Mouse (Mus musculus): ENCODE data around the gene Ren1.

Ren1 gene

DNA sequence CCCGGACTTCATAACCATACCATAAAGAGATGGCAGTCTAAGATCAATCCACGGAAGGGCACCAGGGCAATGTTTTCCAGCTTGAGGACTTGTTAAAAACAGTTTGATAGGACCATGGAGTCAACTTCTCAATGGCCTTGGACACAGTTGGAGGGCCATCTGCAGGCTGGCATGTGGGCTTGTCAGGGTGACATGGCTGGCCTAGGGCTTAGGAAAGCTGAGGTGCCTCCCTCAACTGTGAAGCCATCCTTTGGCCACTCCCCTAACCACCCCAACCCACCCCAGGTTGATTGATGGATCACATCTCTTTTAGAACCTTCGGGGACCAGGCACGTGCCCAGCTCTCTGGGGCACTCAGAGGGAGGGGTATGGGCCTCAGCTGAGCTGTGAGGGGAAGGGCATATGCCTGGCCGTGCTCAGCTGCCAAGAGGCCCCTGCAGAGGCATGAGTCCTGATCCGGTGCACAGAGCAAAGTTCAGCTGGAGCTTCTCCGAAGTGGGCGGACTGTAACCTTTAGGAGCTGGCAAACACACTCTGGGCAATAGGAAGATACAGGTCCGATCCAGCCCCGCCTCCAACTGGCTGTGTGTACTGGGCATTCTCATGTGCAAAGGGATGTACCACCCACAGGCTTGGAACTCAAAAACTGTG lies 25.5 kb downstream of the Ren1 start:
- in situ Hi-C loops (cut with MseI, MboI) = no loop called here

DNA sequence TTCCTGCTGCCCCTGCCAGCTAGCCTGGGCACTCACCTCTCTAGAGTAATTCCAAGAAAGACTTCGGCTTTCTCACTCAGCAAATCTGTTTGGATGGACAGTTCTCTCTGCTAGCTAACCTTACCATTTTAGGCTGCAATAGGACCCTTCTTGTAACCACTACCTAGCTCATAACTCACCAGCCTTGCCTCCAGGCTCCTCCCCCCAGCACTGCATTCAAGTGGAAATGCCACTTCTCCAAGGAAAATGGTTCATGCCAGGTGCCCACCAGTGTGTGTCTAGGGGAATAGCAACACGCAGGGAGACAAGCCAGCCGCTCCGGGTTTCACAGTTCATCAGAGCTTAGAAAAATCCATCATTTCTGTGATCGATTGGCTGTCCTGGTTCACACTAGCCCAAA lies 27.2 kb downstream of the Ren1 start:
- in situ Hi-C loops (cut with MseI, MboI) = no loop called here

DNA sequence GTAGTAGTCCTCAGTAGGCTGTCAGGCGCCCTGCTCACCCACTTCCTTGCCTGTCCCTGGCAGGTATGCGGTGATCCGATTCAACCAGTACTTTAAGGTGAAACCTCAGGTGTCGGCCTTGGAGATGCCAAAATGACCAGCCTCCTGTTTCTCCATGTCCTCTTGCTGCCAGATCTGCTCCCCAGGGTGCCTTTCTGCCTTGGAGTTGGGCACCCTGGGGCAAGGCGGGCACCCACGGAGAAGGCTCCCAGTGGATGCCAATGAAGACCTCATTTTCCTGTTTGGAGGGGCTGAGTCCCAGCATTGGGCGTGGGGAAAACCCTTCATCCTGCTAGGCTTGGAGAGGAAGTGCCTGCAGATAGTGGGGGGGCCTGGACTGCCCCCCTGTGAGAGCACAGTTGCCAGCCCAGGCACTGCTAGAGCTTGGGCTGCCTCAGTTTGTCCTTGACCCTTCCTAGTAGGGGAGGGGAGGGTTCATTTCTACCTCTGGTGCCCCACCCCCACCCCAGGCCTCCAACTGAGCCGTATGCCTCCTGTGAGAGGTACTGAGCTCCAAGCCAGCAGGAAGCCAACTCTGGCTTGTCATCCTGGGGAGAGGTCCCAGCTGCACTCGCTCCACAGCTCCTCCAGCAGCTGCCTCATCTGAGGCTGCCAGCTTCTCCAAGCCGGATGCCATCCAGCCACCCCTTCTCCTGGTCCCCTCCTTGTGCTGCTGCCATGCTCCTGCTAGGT lies 29.1 kb downstream of the Ren1 start:
- in situ Hi-C loops (cut with MseI, MboI) = no loop called here

DNA sequence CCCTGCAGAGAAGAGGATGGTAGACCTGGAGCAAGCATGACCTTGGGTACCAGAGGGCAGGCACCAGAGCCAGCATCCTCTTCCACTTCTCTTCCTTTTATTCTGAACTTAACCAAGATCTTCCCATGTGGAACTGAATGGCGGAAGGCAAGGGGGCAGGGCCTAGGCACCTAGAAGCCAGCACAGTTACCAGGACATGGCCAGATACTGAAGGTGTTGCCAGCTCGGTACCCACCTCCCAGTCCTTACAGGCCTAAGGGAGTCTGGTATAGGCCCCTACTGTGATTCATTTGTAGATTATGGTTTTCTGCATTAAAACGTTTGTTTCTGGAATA lies 29.6 kb downstream of the Ren1 start:
- in situ Hi-C loops (cut with MseI, MboI) = loop anchor here in 1 of 2 experiments (5.0 kb wide), 1 partner anchor 232 kb away; the partner anchor contains the start of gene Snrpe

DNA sequence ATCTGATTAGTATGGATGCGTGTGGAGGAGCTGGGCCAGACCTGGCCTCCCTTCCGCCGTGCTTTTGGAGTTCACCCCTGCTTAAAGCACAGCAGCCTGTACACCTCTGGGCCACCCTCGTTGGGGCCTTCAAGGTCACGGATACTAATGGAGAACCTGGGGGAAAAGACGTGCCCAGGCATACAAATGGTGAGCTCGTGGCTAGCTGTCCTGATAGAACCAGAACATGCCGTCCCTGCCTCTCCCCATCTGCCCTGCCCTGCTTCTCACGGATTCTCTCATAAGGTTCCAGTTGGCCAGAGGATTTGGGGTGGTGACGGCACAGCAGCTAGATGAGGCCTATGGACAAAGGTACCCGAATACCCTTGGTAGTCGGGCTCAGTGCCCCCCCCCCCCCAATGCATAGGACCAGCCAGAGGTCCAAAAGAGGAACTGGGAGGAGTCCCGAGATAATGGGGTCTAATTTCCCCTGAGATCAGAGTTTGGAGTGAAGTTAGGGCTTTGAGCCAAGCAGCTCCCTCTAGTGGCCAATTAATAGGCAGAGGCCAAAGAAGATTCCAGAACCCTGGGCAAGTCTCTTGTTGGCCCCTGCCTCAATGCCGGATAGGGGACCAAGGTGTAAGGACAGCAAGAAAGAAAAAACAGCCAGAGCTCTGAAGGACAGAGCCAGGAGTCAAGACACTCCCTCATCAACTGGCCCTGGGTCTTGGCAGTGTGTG lies 30.2 kb downstream of the Ren1 start:
- in situ Hi-C loops (cut with MseI, MboI) = loop anchor here in 1 of 2 experiments (5.0 kb wide), 1 partner anchor 232 kb away; the partner anchor contains the start of gene Snrpe

DNA sequence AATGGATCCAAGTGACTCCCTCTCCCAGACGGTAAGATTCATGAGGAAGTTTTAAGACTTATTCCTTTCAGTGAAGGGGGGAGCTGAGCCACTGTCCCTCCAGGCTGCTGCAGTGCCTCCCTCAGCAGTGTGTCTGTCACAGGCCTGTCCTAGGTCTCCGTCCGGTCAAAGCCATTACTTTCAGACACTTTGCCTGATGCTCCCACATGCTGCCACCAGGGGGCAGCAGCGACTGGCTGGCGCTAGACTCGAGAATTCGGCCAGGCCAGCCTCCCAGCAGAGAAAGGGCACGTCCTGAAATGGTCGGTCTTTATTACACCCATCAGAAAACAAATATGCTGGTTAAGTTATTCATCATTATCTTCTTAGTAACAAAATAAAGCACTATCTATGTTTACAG lies 31.7 kb downstream of the Ren1 start:
- in situ Hi-C loops (cut with MseI, MboI) = loop anchor here in 1 of 2 experiments (5.0 kb wide), 1 partner anchor 230 kb away; the partner anchor contains the start of gene Snrpe

DNA sequence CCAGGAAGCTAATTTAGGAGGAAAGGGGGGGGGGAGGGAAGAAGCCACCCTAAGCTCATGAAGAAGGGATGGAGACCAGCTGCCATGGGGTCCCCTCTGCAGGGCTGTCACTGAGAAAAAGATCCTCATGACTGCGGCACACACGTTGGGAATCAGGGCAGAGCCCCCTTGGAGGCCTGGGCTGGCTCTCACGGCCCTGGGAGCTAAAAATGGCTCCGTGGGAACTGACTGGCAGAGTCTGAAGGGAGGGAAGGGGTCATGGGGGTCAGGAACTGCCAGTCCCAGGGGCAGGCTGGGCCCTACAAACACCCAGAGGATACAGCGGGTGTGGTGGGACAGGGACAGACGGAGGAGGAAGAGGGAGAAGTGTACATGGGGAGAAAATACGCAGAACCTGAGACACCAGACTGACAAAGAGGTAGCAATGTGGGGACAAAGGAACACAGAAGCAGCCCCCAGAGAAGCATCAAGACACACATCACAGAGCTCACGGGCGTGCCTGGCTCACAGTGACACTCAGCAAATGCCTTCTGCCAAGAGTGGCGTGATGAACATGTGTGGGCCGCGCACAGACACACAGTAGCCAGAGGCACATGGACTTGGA lies 32.3 kb downstream of the Ren1 start:
- in situ Hi-C loops (cut with MseI, MboI) = loop anchor here in 1 of 2 experiments (5.0 kb wide), 1 partner anchor 230 kb away; the partner anchor contains the start of gene Snrpe

DNA sequence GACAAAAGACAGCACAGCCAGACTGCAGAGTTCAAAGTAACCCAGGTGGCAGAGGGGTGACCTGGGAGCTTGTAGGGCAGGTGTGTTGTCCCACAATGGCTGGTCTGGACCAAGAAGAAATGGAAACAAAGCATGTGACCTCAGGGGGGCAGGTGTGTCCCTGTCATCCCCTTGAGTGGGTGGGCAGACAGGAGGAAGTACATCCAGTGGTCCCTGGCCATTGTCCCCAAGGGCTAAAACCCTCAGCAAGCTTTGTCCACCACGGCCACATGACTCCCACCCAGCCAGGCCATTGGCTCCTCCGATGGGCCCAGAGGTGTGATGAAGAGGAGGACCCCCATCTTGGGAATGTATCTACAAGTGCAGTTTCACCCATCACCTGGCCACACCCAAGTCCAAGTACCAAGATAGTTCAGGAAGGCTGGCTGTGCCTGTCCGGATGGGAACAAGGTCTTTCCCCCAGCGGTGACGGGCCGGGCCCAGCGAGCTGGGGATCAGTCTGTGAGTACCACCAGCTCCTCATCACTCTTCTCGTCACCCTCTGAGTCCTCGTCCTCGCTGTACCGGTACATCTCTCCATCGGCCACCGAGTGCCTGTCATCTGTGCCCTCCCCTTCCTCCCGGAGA lies 33.0 kb downstream of the Ren1 start:
- in situ Hi-C loops (cut with MseI, MboI) = loop anchor here in 1 of 2 experiments (5.0 kb wide), 1 partner anchor 229 kb away; the partner anchor contains the start of gene Snrpe

DNA sequence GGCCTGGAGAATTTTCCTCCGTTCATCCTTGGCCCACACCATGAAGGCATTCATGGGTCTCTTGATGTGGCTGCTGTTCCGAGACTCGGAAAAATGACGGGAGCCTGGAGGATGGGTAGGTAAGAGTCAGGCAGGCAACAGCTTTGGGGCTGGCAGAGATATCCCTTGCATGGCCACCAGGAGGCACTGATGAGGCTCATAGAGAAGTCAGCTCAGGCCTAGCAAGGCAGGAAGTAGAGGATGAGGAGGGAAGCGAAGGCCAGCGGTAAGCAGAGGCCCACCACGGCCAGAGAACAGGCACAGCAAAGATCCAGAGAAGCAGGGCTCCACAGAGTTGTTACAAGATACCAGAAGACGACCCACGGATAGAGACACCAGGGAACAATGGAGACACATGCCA lies 35.2 kb downstream of the Ren1 start:
- in situ Hi-C loops (cut with MseI, MboI) = loop anchor here in 1 of 2 experiments (5.0 kb wide), 1 partner anchor 222 kb away; no protein-coding TSS in a partner anchor

DNA sequence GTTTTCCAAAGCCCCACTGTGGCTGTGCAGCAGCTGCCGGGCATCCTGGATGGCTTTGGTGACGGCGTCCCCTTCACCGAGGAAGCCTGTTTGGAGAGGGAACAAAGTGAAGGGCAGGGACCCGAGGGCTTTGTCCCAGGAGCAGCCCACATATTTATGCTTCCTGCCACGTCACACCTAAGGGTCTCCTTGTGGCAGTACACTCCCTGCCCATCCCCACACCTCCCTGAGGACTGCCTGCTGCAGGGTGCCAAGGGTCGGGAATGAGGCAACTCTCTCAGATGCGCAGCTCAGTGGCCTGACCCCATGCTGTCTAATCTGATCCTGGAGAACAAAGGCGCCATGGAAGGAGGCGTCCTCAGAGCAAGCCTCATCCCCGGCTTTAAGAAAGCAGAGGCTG lies 35.9 kb downstream of the Ren1 start:
- in situ Hi-C loops (cut with MseI, MboI) = loop anchor here in 1 of 2 experiments (5.0 kb wide), 1 partner anchor 221 kb away; no protein-coding TSS in a partner anchor

DNA sequence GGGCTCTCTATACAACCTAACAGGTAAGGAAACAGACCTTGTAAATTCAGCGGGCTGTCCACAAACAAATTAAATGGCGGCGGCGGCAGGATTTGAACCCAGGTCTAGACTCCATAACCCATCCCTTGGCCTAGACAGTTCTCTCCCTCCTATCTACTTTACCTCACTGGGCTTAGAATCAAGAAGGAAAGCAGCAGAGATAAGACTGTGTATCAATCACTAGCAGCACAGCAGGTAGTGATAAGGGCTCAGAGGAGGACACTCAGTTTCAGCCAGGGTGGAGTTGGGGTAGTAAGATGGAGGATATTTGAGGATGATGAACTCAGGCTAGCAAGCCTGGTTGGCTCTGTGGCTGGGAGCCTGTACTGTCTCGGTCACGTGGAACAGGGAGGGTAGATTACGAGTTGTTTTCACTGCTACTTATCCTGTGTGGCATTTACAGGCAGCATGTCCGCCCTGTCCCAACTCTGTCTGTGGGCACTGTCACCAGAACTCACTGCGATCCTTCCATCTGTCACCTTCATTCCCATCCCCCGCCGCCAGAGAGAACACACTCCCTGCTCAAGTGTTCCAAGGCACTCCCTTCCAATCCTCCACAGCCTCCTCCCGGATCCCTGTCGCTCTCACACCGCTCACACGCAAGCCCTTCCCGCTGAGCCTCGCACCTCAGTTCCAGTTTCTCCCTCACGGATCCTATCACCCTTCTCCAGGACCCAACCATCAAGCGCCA lies 37.4 kb downstream of the Ren1 start:
- in situ Hi-C loops (cut with MseI, MboI) = loop anchor here in 1 of 2 experiments (5.0 kb wide), 1 partner anchor 220 kb away; no protein-coding TSS in a partner anchor

DNA sequence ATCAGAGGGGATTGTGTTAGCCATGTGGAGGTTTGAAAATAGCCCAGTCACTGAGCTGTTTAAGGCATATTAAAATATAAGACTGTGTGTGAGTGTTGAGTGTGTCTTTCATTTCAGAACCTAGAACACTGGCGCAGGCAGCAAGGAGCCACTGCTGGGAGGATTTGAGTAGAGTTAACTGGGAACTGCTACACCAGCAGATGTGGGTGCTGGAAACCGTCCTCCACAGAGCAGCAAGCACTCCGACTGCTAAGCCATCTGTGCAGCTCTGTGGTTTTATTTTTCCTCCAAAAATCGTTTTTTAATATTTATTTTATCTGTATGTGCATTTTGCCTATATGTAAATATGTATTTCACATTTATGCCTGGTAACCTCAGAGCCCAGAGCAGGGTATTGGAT lies 44.4 kb downstream of the Ren1 start:
- in situ Hi-C loops (cut with MseI, MboI) = no loop called here

DNA sequence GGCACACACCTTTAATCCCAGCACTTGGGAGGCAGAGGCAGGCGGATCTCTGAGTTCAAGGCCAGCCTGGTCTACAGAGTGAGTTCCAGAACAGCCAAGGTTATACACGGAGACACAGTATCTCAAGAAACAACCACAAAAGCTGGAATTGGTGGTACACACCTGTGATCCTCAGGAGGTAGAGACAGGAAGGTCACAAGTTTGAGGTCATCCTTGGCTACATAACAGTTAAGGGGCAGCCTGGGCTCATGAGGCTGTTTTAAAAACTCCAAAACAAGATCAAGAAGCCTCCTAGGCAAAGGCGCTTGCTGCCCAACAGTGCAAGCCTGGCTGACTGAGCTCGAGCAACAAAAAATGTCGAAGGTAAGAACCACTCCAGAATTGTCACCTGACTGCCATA lies 46.4 kb downstream of the Ren1 start:
- in situ Hi-C loops (cut with MseI, MboI) = no loop called here

DNA sequence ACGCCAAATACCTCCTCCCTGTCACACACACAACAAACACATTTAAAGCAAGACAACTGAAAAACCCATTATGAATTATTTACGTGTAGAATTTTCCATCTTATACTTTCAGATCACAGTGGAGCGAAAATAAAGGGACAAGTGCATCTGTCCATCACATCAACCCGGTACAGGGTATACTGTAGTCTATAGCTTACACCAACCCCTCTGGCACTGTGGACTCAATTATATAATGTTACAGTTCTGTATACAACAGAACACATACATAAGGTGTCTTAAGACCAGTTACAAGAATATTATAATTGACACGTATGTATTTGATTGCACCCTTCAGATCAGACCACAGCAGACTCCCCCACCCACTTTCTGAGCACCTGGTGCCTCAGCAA lies 46.8 kb downstream of the Ren1 start:
- in situ Hi-C loops (cut with MseI, MboI) = no loop called here

DNA sequence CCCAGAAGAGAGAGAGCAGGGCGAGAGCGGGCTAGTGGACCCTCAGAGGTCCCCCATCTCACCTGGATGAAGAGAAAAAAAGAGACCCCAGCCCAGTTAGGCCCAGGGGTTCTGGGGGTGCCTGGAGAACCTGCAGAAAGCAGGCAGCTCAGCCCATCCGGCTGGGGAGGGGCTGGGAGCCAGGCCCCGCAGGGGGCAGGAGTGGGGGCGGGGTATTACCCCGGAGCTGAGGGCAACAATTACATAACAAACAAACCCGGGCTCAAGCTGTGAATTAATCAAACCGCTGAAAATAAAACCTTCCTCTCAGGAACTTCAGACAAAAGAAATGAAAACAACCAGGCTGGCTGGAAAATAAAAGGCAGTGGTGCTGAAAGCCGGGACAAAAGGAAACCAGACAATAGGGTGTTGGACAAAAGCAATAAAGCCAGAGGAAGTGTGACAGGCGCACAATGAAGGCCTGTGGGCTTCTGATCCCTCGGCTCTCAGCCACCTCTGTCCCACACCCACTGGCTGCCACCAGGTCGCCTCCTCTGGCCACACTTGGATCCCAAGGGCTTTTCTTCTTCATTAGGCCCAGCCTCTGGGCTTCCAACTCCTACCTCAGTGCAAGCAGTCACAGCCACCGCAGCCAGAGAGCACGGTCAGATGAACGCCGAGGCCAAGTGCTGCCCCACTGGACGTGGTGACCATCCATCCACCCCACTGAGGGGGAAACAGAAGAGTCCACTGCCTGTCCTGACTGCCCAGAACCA lies 47.4 kb downstream of the Ren1 start:
- in situ Hi-C loops (cut with MseI, MboI) = no loop called here

DNA sequence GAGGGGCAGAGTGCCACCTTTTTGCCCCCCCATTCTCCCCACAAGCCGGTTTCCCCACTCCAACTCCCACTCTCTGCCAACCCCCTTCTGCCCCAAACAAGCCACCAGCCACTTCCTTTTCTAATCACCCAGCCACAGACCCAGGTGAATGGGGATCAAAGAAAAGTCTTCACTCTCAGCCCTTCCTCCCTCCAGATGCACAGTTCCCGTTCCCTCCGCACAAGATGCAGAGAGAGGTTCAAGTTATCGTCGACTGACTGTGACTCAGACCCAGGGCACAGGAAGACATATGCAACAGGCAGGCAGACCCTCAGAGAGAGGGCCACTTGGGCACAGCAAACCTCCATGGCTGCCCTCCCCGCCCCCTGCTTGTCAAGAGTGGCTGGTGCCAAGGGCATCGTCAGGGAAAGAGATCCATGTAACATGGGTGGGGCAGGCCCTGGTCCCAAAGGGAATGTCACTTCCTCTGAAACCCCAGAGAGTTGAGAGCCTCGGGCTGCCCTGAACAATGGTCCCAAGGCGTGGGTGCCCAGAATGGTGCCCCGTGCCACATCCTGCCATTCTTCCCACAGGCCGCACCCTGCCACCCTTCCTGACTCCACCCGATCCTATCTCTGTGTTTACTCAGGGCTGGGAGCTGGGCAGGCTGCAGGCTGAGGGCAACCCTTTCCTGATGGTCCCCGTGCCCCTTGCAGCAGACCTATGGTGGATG lies 49.9 kb downstream of the Ren1 start:
- in situ Hi-C loops (cut with MseI, MboI) = no loop called here

DNA sequence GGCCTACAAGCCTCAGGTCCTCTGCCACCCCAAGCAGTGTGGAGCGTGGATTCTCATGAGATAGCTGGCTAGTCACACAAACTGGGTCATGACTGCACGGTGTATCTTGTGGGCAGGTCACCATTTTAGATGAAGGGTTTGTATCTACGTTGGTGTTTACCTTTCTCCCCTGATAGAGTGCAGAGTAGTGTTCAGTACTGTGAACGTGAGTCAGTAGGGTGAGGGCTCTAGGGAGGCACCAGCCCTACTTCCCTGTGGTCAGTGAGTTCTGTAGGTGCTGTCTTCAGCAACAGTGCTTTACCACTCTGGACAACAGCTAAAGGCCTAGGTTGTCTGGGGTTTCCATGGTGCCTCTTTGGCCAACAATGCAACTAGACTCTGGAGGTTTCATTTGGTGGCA lies 53.7 kb downstream of the Ren1 start:
- in situ Hi-C loops (cut with MseI, MboI) = no loop called here

DNA sequence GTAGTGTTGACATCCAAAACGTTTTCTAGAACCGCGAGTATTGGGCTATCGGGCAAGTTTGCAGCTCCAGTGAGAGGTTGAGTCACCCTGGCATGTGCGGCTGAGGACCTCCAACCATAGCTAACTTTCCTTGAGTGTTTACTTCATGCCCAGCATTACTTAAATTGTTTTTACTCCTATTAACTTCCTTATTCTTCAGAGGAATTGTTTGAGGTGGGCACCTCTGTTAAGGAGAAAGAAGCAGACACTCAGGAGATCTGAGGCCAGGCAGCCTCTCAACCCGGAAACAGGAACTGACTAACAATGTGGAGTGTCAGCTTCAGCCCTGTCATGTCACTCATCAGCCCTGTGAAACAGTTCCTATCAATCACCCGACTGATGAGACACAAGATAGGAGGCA lies 56.3 kb downstream of the Ren1 start:
- in situ Hi-C loops (cut with MseI, MboI) = no loop called here

DNA sequence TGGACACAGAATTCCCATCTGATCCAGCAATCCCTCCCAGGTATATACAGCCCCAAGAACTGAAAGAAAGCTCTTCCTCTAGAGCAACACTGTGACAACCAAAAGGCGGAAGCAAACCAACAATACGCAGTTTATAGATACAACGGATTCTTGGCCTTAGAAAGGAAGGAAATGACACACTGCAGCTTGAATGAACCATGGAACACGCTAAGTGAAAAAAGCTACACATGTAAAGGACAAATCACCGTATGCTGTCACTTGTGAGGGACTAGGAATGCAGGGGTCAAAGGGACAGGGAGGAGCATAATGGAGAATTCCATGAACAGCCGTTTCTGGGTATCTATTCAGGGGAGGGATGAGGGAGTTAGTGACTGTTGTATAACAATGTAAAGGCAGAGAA lies 57.1 kb downstream of the Ren1 start:
- in situ Hi-C loops (cut with MseI, MboI) = no loop called here
